Comparison of ENCODE assay signal across 11 mouse cellular contexts in the genomic region with DNA sequence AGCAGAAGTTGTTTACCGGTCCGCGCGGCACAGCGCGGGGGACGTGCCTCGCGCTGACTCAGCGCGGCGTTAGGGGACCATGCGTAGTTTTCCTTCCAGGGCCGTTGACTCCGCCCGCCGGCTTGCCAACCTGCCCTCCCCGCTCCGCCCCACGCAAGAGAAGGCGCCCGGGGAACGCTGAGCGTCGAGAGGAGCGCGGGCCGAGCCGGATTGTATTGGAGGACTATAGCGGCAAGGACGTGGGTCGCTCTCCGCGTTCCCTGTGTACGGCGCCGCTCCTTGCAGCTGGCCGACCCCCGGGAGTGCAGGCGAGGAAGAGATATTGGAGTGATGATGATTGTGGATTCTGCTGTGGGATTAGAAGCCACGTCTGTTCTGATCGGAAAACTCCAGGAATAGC. TPM values are rescaled to one million over a fixed set of nuclear protein-coding genes. Genes with fewer than 3 reads are reported as not detected.
DNase-seq lines count a peak whose midpoint lies in the region; ATAC-seq lines count a peak whose summit lies in the region.
"Had no signal": no experiment of that assay in that cellular context is flagged by ENCODE, and none has a peak within 500 bp of the region (broad histone marks: within the 10 kb centered on the region; RNA-seq: fewer than 3 reads in every experiment).

No protein-coding gene starts in this region.

- H3K4me2 ChIP-seq in heart, embryonic 14.5 days (ENCODE audit: low read length): peak overlapping the region; percentile 56
- peak overlapping the region; percentile 37 for H3K4me2 ChIP-seq in hindbrain, embryonic 12.5 days (replicated peaks)
- peak overlapping the region; percentile 24; the same call in 1 of the 2 replicates for H3K4me2 ChIP-seq in midbrain, embryonic 14.5 days (ENCODE audit: low read length)

- no peaks in the 10 kb centered on the region for H3K27me3 ChIP-seq in heart, embryonic 14.5 days (ENCODE audit: control insufficient read depth, insufficient read depth, low read length)
- H3K27me3 ChIP-seq in hindbrain, embryonic 12.5 days: peaks cover 7% of the 10 kb centered on the region
- H3K27me3 ChIP-seq in midbrain, embryonic 14.5 days (ENCODE audit: control insufficient read depth, insufficient read depth, low read length): no peaks in the 10 kb centered on the region

- no peaks in the 10 kb centered on the region for H3K4me1 ChIP-seq in heart, embryonic 14.5 days (ENCODE audit: control insufficient read depth in 2 of 2, insufficient read depth in 2 of 2, low read length in 2 of 2)
- no peaks in the 10 kb centered on the region for H3K4me1 ChIP-seq in hindbrain, embryonic 12.5 days
- H3K4me1 ChIP-seq in midbrain, embryonic 14.5 days (ENCODE audit: control insufficient read depth, insufficient read depth, low read length): no peaks in the 10 kb centered on the region

- WGBS in heart, embryonic 14.5 days: 23% methylated on average over 42 of the region's 42 CpGs
- 40% methylated on average over 42 of the region's 42 CpGs for WGBS in hindbrain, embryonic 12.5 days
- 39% methylated on average over 42 of the region's 42 CpGs for WGBS in midbrain, embryonic 14.5 days

- H3K27ac ChIP-seq in heart, embryonic 14.5 days (replicated peaks in 1 of 2; ENCODE audit: control insufficient read depth in 1 of 2, insufficient read depth in 1 of 2, low read depth in 2 of 2, low read length in 2 of 2): no peak overlapping the region
- no peak overlapping the region for H3K27ac ChIP-seq in hindbrain, embryonic 12.5 days
- no peak overlapping the region for H3K27ac ChIP-seq in midbrain, embryonic 14.5 days (replicated peaks; ENCODE audit: low read depth, low read length)

- ATAC-seq in heart, embryonic 14.5 days (ENCODE audit: insufficient number of reproducible peaks, insufficient read depth, low FRiP score, low read depth): no peak
- no peak for ATAC-seq in hindbrain, embryonic 12.5 days (ENCODE audit: low FRiP score)
- ATAC-seq in midbrain, embryonic 14.5 days (ENCODE audit: low FRiP score, low TSS enrichment): no peak

- H3K9me3 ChIP-seq in heart, embryonic 14.5 days (ENCODE audit: control insufficient read depth, low read length): 0 out of 2 replicates have a peak, but pooled peaks cover 6% of the 10 kb centered on the region
- peaks cover 15% of the 10 kb centered on the region for H3K9me3 ChIP-seq in hindbrain, embryonic 12.5 days (replicated peaks)
- peaks cover 19% of the 10 kb centered on the region; the same call in 1 of the 2 replicates for H3K9me3 ChIP-seq in midbrain, embryonic 14.5 days (ENCODE audit: control insufficient read depth, low read length)
- H3K9me3 ChIP-seq: G1E had no signal

- DNase-seq in heart, adult 8-10 months (ENCODE audit: low spot score): no peak
- peak; percentile 54 for DNase-seq in ZHBTc4 (ENCODE audit: low read depth, low spot score)
- peak; percentile 0 for DNase-seq in midbrain, embryonic 14.5 days
- DNase-seq in ovary, postnatal 36 days (ENCODE audit: low spot score): no peak
- no peak for DNase-seq in left cerebral cortex, adult 8-10 months (ENCODE audit: low spot score in 2 of 2)
- no peak for DNase-seq in cerebellum, postnatal 36 days
- DNase-seq: left cerebral cortex, postnatal 4 days had no signal

- H3K4me3 ChIP-seq in heart, embryonic 14.5 days (ENCODE audit: control insufficient read depth in 1 of 2, insufficient read depth in 1 of 2, low read depth in 1 of 2, low read length in 2 of 2): peak overlapping the region; percentile 10 to 21; a peak in 3 of 4 replicates
- H3K4me3 ChIP-seq in hindbrain, embryonic 12.5 days: no peak overlapping the region
- H3K4me3 ChIP-seq in midbrain, embryonic 14.5 days (replicated peaks; ENCODE audit: low read depth, low read length): no peak overlapping the region
- H3K4me3 ChIP-seq: myocyte had no signal

- H3K36me3 ChIP-seq in heart, embryonic 14.5 days (ENCODE audit: control insufficient read depth, insufficient read depth, low read length): no peaks in the 10 kb centered on the region
- no peaks in the 10 kb centered on the region for H3K36me3 ChIP-seq in hindbrain, embryonic 12.5 days
- no peaks in the 10 kb centered on the region for H3K36me3 ChIP-seq in midbrain, embryonic 14.5 days (ENCODE audit: control insufficient read depth, insufficient read depth, low read length)
- H3K36me3 ChIP-seq: G1E had no signal

- H3K9ac ChIP-seq in heart, embryonic 14.5 days (ENCODE audit: low read length): no peak overlapping the region
- no peak overlapping the region for H3K9ac ChIP-seq in hindbrain, embryonic 12.5 days
- no peak overlapping the region for H3K9ac ChIP-seq in midbrain, embryonic 14.5 days (replicated peaks; ENCODE audit: low read length)

RNA-seq across cellular contexts. Expression of a gene that starts 39.7 kb away (rescaled TPM):
- 0.46 and 0.59 TPM in 2 replicates for polyA plus RNA-seq in heart, embryonic 14.5 days (2014; fragmentation: Nextera tagmentation; extraction: Ambion mirVana)
- total RNA-seq in heart, adult 8-10 months (2022): under 1 TPM in 3 of 4 experiments, not detected in 1; 0.25 to 0.54 (median 0.41) TPM
- polyA plus RNA-seq in hindbrain, embryonic 12.5 days (2016; fragmentation: Nextera tagmentation; extraction: Ambion mirVana): 0.23 and 0.53 TPM in 2 replicates
- polyA plus RNA-seq in midbrain, embryonic 14.5 days (2014; fragmentation: Nextera tagmentation; extraction: Ambion mirVana): 0.54 and 0.78 TPM in 2 replicates
- total RNA-seq in left cerebral cortex, adult 8-10 months (2022): under 1 TPM in 3 of 4 experiments, not detected in 1; 0.41 to 0.65 (median 0.49) TPM
- polyA plus RNA-seq: G1E, myocyte had no signal

Comparison
In these comparisons a context has a peak if more than half of its experiments do, and no peak if none do; other contexts are left out.
1. H3K4me3 ChIP-seq: peak in heart, embryonic 14.5 days (2 of 2); none in hindbrain, embryonic 12.5 days (single experiment) and midbrain, embryonic 14.5 days (single experiment).
2. DNase-seq: peak in ZHBTc4 (single experiment) and midbrain, embryonic 14.5 days (single experiment); none in heart, adult 8-10 months (single experiment), ovary, postnatal 36 days (single experiment), left cerebral cortex, adult 8-10 months (0 of 2) and cerebellum, postnatal 36 days (0 of 2).
3. Peak in every context shown above with its lines, with median percentiles within 50 percentile points of each other: H3K4me2 ChIP-seq.